Mouse (Mus musculus) hindbrain, embryonic 12.5 days (tissue): Measurements from ENCODE around the gene Fam171a2. TPM values are rescaled to one million over a fixed set of nuclear protein-coding genes. Genes with fewer than 3 reads are reported as not detected.
A peak's percentile ranks its signal among the peaks of the same experiment; 100 is the strongest.

Source experiments
- ATAC-seq: fragments of 200-750 bp; cut with Nextera tagmentation; 2 replicates; pipeline ENCODE4 v1.8.0; 2017; ENCODE audit warnings: moderate TSS enrichment; ENCODE audit not compliant: low FRiP score
- H3K27ac ChIP-seq: fragments of 300-500 bp; sonication (generic); 2 replicates; pipeline ENCODE4 v1.5.1; 2016; ENCODE audit warnings: mild to moderate bottlenecking
- H3K27me3 ChIP-seq: fragments of 300-500 bp; sonication (generic); 2 replicates; pipeline ENCODE4 v1.6.1; 2016; ENCODE audit warnings: mild to moderate bottlenecking
- H3K36me3 ChIP-seq: fragments of 300-500 bp; sonication (generic); 2 replicates; pipeline ENCODE4 v1.6.1; 2016; ENCODE audit warnings: mild to moderate bottlenecking
- H3K4me1 ChIP-seq: fragments of 300-500 bp; sonication (generic); 2 replicates; pipeline ENCODE4 v1.6.1; 2016
- H3K4me2 ChIP-seq: fragments of 300-500 bp; sonication (generic); replicated peaks from 2 replicates; pipeline ENCODE4 v1.6.1; 2016; ENCODE audit warnings: mild to moderate bottlenecking
- H3K4me3 ChIP-seq: fragments of 300-500 bp; sonication (generic); 2 replicates; pipeline ENCODE4 v1.5.1; 2016; ENCODE audit warnings: mild to moderate bottlenecking
- H3K9ac ChIP-seq: fragments of 300-500 bp; sonication (generic); 2 replicates; pipeline ENCODE4 v1.6.1; 2016; ENCODE audit warnings: mild to moderate bottlenecking, moderate library complexity
- H3K9me3 ChIP-seq: fragments of 300-500 bp; sonication (generic); replicated peaks from 2 replicates; pipeline ENCODE4 v1.6.1; 2016; ENCODE audit warnings: mild to moderate bottlenecking
- WGBS: fragments of 180-500 bp; shearing (Covaris S2); methylation state at CpG from one replicate; pipeline ENCODE4 v1.1.7; 2016; 5-methylcytosine and 5-hydroxymethylcytosine counted together
- polyA plus RNA-seq: library from polyadenylated mRNA; unstranded; fragments of >200 nt; fragmentation: Nextera tagmentation; extraction: Ambion mirVana; gene quantifications from 2 replicates; pipeline ENCODE4 v1.2.1, GENCODE M21; 2016

Fam171a2 gene
- polyA plus RNA-seq, 1 experiment from 2014 or later: 21.5 TPM

GRCm38 (mm10) chr11:102448327-102448726, 845 bp upstream of the Fam171a2 start:
- WGBS: 13% methylated on average over 8 of the region's 8 CpGs

GRCm38 (mm10) chr11:102446581-102447461, 661 bp downstream of the Fam171a2 start:
- under 1% methylated on average over 41 of the region's 49 CpGs for WGBS
- Histone ChIP-seq H3K4me3 (peak overlapping the region; percentile 86), H3K9ac (peak overlapping the region; percentile 100), H3K4me2 (peak overlapping the region; percentile 80), H3K4me1 (peaks cover 42% of the 10 kb centered on the region), H3K27me3 (peaks cover 28% of the 10 kb centered on the region), H3K27ac (peak overlapping the region; percentile 95), H3K36me3 (peaks cover 17% of the 10 kb centered on the region), H3K9me3 (no peaks in the 10 kb centered on the region)
- ATAC-seq: peak; percentile 67

More at GRCm38 (mm10) chr11:102448327-102448726, 845 bp upstream of the Fam171a2 start:
- H3K9ac ChIP-seq: no peak overlapping the region
- H3K36me3 ChIP-seq: peaks cover 5% of the 10 kb centered on the region; the same call in 1 of the 2 replicates
- no peak for ATAC-seq
- peaks cover 46% of the 10 kb centered on the region for H3K4me1 ChIP-seq
- H3K27me3 ChIP-seq: peaks cover 34% of the 10 kb centered on the region
- H3K9me3 ChIP-seq: no peaks in the 10 kb centered on the region
- H3K27ac ChIP-seq: no peak overlapping the region
- H3K4me2 ChIP-seq: no peak overlapping the region
- no peak overlapping the region for H3K4me3 ChIP-seq

GRCm38 (mm10) chr11:102445891-102446361, 1.6 kb downstream of the Fam171a2 start:
- peak overlapping the region; percentile 100 for H3K9ac ChIP-seq
- WGBS: 12% methylated on average over 7 of the region's 7 CpGs
- peaks cover 42% of the 10 kb centered on the region for H3K4me1 ChIP-seq
- peak overlapping the region; percentile 95 for H3K27ac ChIP-seq
- no peaks in the 10 kb centered on the region for H3K9me3 ChIP-seq
- ATAC-seq: peak; percentile 21
- H3K36me3 ChIP-seq: peaks cover 26% of the 10 kb centered on the region
- peak overlapping the region; percentile 80 for H3K4me2 ChIP-seq
- peak overlapping the region; percentile 86 for H3K4me3 ChIP-seq
- H3K27me3 ChIP-seq: peaks cover 31% of the 10 kb centered on the region

- 18% methylated on average over 10 of the region's 10 CpGs for WGBS
- ATAC-seq: no peak
Measured at GRCm38 (mm10) chr11:102445264-102445890, 2.1 kb downstream of the Fam171a2 start.

GRCm38 (mm10) chr11:102444781-102445180, 2.7 kb downstream of the Fam171a2 start:
- peak overlapping the region; percentile 95 for H3K27ac ChIP-seq
- peaks cover 27% of the 10 kb centered on the region for H3K27me3 ChIP-seq
- H3K4me3 ChIP-seq: peak overlapping the region; percentile 86
- peaks cover 38% of the 10 kb centered on the region for H3K36me3 ChIP-seq
- WGBS: 4% methylated on average over 6 of the region's 6 CpGs
- peak overlapping the region; percentile 80 for H3K4me2 ChIP-seq
- H3K9ac ChIP-seq: peak overlapping the region; percentile 100
- no peak for ATAC-seq
- no peaks in the 10 kb centered on the region for H3K9me3 ChIP-seq
- H3K4me1 ChIP-seq: peaks cover 42% of the 10 kb centered on the region

More at GRCm38 (mm10) chr11:102445264-102445890, 2.1 kb downstream of the Fam171a2 start:
- Histone ChIP-seq H3K27ac (peak overlapping the region; percentile 95), H3K27me3 (peaks cover 30% of the 10 kb centered on the region), H3K9me3 (no peaks in the 10 kb centered on the region), H3K9ac (peak overlapping the region; percentile 100), H3K4me1 (peaks cover 42% of the 10 kb centered on the region), H3K4me2 (peak overlapping the region; percentile 80), H3K36me3 (peaks cover 32% of the 10 kb centered on the region), H3K4me3 (peak overlapping the region; percentile 86)

GRCm38 (mm10) chr11:102444321-102444720, 3.2 kb downstream of the Fam171a2 start:
- H3K4me2 ChIP-seq: no peak overlapping the region; the same call in 1 of the 2 replicates
- H3K27me3 ChIP-seq: peaks cover 26% of the 10 kb centered on the region
- H3K4me3 ChIP-seq: no peak overlapping the region
- 76% methylated on average over 3 of the region's 3 CpGs for WGBS
- H3K9ac ChIP-seq: no peak overlapping the region
- no peak for ATAC-seq
- H3K27ac ChIP-seq: no peak overlapping the region
- peaks cover 42% of the 10 kb centered on the region for H3K4me1 ChIP-seq
- no peaks in the 10 kb centered on the region for H3K9me3 ChIP-seq
- H3K36me3 ChIP-seq: peaks cover 42% of the 10 kb centered on the region

- Histone ChIP-seq H3K4me2 (no peak overlapping the region; the same call in 1 of the 2 replicates), H3K36me3 (peaks cover 48% of the 10 kb centered on the region), H3K4me3 (no peak overlapping the region), H3K4me1 (peaks cover 44% of the 10 kb centered on the region), H3K27me3 (peaks cover 26% of the 10 kb centered on the region), H3K27ac (no peak overlapping the region), H3K9ac (no peak overlapping the region), H3K9me3 (no peaks in the 10 kb centered on the region)
- WGBS: 67% methylated on average over 12 of the region's 12 CpGs
- no peak for ATAC-seq
Measured at GRCm38 (mm10) chr11:102443740-102444139, 3.7 kb downstream of the Fam171a2 start.

- Histone ChIP-seq H3K4me2 (no peak overlapping the region), H3K27ac (no peak overlapping the region), H3K4me1 (peaks cover 48% of the 10 kb centered on the region), H3K9ac (no peak overlapping the region), H3K4me3 (no peak overlapping the region), H3K36me3 (peaks cover 64% of the 10 kb centered on the region), H3K9me3 (no peaks in the 10 kb centered on the region), H3K27me3 (peaks cover 19% of the 10 kb centered on the region)
- no peak for ATAC-seq
- 83% methylated on average over 6 of the region's 6 CpGs for WGBS
Measured at GRCm38 (mm10) chr11:102442089-102442488, 5.4 kb downstream of the Fam171a2 start.

GRCm38 (mm10) chr11:102441434-102441833, 6.0 kb downstream of the Fam171a2 start:
- 85% methylated on average over 3 of the region's 3 CpGs for WGBS
- peaks cover 19% of the 10 kb centered on the region for H3K27me3 ChIP-seq
- no peak for ATAC-seq
- H3K4me3 ChIP-seq: no peak overlapping the region
- peaks cover 68% of the 10 kb centered on the region for H3K36me3 ChIP-seq
- no peak overlapping the region for H3K27ac ChIP-seq
- peaks cover 52% of the 10 kb centered on the region for H3K4me1 ChIP-seq
- no peaks in the 10 kb centered on the region for H3K9me3 ChIP-seq
- no peak overlapping the region for H3K4me2 ChIP-seq
- H3K9ac ChIP-seq: no peak overlapping the region

- H3K4me2 ChIP-seq: no peak overlapping the region
- H3K9me3 ChIP-seq: no peaks in the 10 kb centered on the region
- no peak overlapping the region for H3K9ac ChIP-seq
- no peak overlapping the region for H3K4me3 ChIP-seq
- ATAC-seq: no peak
- peaks cover 80% of the 10 kb centered on the region for H3K36me3 ChIP-seq
- H3K4me1 ChIP-seq: peaks cover 47% of the 10 kb centered on the region
- H3K27me3 ChIP-seq: peaks cover 19% of the 10 kb centered on the region
- WGBS: 84% methylated on average over 8 of the region's 8 CpGs
- no peak overlapping the region for H3K27ac ChIP-seq
Measured at GRCm38 (mm10) chr11:102440255-102440654, 7.2 kb downstream of the Fam171a2 start.

GRCm38 (mm10) chr11:102439093-102440082, 8.1 kb downstream of the Fam171a2 start:
- Histone ChIP-seq H3K4me2 (no peak overlapping the region; the same call in 1 of the 2 replicates), H3K4me1 (peaks cover 43% of the 10 kb centered on the region), H3K4me3 (no peak overlapping the region), H3K36me3 (peaks cover 86% of the 10 kb centered on the region), H3K9ac (no peak overlapping the region), H3K9me3 (no peaks in the 10 kb centered on the region), H3K27ac (no peak overlapping the region), H3K27me3 (peaks cover 19% of the 10 kb centered on the region)
- ATAC-seq: no peak
- WGBS: 78% methylated on average over 14 of the region's 14 CpGs
